Mouse (Mus musculus) midbrain, embryonic 16.5 days (tissue): ENCODE data around the gene Gm17535. TPM values are rescaled to one million over a fixed set of nuclear protein-coding genes. Genes with fewer than 3 reads are reported as not detected.
"Not testable (repeated sequence)": the region's sequence is repeated elsewhere in the genome, so short reads cannot be mapped to it uniquely, and the experiment has no call there.

Experiments
- ATAC-seq: fragments of 200-750 bp; cut with Nextera tagmentation; 2 replicates; pipeline ENCODE4 v1.8.0; 2017; ENCODE audit warnings: moderate TSS enrichment
- H3K27ac ChIP-seq: fragments of 300-500 bp; sonication (generic); 2 replicates; pipeline ENCODE4 v1.5.1; 2014; ENCODE audit warnings: mild to moderate bottlenecking, low read length, mixed read lengths
- H3K27me3 ChIP-seq: fragments of 300-500 bp; sonication (generic); 2 replicates; pipeline ENCODE4 v1.6.1; 2014; ENCODE audit warnings: low read depth, low read length, mixed read lengths; ENCODE audit not compliant: control insufficient read depth, insufficient read depth
- H3K36me3 ChIP-seq: fragments of 300-500 bp; sonication (generic); 2 replicates; pipeline ENCODE4 v1.6.1; 2014; ENCODE audit warnings: mild to moderate bottlenecking, low read length, moderate library complexity, mixed read lengths; ENCODE audit not compliant: control insufficient read depth, insufficient read depth
- H3K4me1 ChIP-seq: fragments of 300-500 bp; sonication (generic); 2 replicates; pipeline ENCODE4 v1.6.1; 2014; ENCODE audit warnings: mild to moderate bottlenecking, low read length, mixed read lengths; ENCODE audit not compliant: control insufficient read depth, insufficient read depth
- H3K4me2 ChIP-seq: fragments of 300-500 bp; sonication (generic); 2 replicates; pipeline ENCODE4 v1.6.1; 2014; ENCODE audit warnings: mild to moderate bottlenecking, low read length, mixed read lengths
- H3K4me3 ChIP-seq: fragments of 300-500 bp; sonication (generic); 2 replicates; pipeline ENCODE4 v1.5.1; 2014; ENCODE audit warnings: low read depth, mild to moderate bottlenecking, low read length, moderate library complexity, mixed read lengths
- H3K9ac ChIP-seq: fragments of 300-500 bp; sonication (generic); 2 replicates; pipeline ENCODE4 v1.6.1; 2014; ENCODE audit warnings: low read depth, low read length, mixed read lengths
- H3K9me3 ChIP-seq: fragments of 300-500 bp; sonication (generic); replicated peaks from 2 replicates; pipeline ENCODE4 v1.6.1; 2014; ENCODE audit warnings: mild to moderate bottlenecking, low read length, mixed read lengths; ENCODE audit not compliant: control insufficient read depth, poor library complexity, severe bottlenecking
- WGBS: fragments of 180-500 bp; shearing (Covaris S2); extraction: QIAGEN DNeasy Blood & Tissue Kit; methylation state at CpG from one replicate; pipeline ENCODE4 v1.1.7; 2014; 5-methylcytosine and 5-hydroxymethylcytosine counted together
- microRNA-seq: library from miRNA; unstranded; fragments of <30 nt; microRNA quantifications from one replicate; pipeline ENCODE4, GENCODE M21; 2017
- polyA plus RNA-seq: library from polyadenylated mRNA; unstranded; fragments of >200 nt; fragmentation: Nextera tagmentation; extraction: Ambion mirVana; gene quantifications from 2 replicates; pipeline ENCODE4 v1.2.1, GENCODE M21; 2015

Gm17535 gene
- polyA plus RNA-seq, 1 experiment from 2014 or later: not detected

DNA sequence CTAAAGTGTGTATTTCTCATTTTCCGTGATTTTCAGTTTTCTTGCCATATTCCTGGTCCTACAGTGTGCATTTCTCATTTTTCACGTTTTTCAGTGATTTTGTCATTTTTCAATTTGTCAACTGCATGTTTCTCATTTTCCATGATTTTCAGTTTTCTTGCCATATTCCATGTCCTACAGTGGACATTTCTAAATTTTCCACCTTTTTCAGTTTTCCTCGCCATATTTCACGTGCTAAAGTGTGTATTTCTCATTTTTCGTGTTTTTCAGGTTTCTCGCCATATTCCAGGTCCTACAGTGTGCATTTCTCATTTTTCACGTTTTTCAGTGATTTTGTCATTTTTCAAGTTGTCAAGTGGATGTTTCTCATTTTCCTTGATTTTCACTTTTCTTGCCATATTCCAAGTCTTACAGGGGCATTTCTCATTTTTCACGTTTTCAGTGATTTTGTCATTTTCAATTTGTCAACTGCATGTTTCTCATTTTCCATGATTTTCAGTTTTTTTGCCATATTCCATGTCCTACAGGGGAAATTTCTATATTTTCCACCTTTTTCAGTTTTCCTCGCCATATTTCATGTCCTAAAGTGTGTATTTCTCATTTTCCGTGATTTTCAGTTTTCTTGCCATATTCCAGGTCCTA is 3.6 kb upstream of the Gm17535 start:
- not testable (repeated sequence) for H3K4me3 ChIP-seq, H3K9me3 ChIP-seq, H3K36me3 ChIP-seq, H3K4me1 ChIP-seq, H3K27ac ChIP-seq, ATAC-seq, H3K4me2 ChIP-seq, H3K27me3 ChIP-seq, H3K9ac ChIP-seq
- 71% methylated on average over 2 of the region's 10 CpGs for WGBS

DNA sequence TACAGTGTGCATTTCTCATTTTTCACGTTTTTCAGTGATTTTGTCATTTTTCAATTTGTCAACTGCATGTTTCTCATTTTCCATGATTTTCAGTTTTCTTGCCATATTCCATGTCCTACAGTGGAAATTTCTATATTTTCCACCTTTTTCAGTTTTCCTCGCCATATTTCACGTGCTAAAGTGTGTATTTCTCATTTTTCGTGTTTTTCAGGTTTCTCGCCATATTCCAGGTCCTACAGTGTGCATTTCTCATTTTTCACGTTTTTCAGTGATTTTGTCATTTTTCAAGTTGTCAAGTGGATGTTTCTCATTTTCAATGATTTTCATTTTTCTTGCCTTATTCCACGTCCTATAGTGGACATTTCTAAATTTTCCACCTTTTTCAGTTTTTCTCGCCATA is 2.2 kb downstream of the Gm17535 start, which contains the start of gene Gm10715:
Gm10715 (plus strand) TSS at position 301 of the 400 bp plus-strand sequence.
- H3K4me1 ChIP-seq, H3K36me3 ChIP-seq, H3K9ac ChIP-seq, H3K4me3 ChIP-seq, H3K9me3 ChIP-seq, ATAC-seq, H3K4me2 ChIP-seq, H3K27me3 ChIP-seq, H3K27ac ChIP-seq: not testable (repeated sequence)
- 78% methylated on average over 6 of the region's 8 CpGs for WGBS

DNA sequence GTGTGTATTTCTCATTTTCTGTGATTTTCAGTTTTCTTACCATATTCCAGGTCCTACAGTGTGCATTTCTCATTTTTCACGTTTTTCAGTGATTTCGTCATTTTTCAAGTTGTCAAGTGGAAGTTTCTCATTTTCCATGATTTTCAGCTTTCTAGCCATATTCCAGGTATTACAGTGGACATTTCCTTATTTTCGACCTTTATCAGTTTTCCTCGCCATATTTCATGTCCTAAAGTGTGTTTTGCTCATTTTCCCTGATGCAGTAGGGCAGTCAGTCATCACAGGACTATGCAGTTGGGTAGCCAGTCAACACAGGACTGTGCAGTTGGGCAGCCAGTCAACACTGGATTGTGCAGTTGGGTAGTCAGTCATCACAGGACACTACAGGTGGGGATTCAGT is 3.8 kb downstream of the Gm17535 start:
- not testable (repeated sequence) for H3K4me2 ChIP-seq, ATAC-seq, H3K27ac ChIP-seq, H3K9me3 ChIP-seq, H3K4me3 ChIP-seq, H3K4me1 ChIP-seq, H3K36me3 ChIP-seq, H3K27me3 ChIP-seq, H3K9ac ChIP-seq
- 55% methylated on average over 4 of the region's 4 CpGs for WGBS

Small RNA genes lying within 50 kb of the gene (microRNA-seq; reads per million reads assigned to microRNA genes)
- gene Mir101c: not detected

Other genes with a start within 250 kb of the Gm17535 start
- gene Gm10722, start 33.7 kb upstream of the Gm17535 start, polyA plus RNA-seq: not detected in 2 replicates
- gene Gm11168, start 31.3 kb upstream of the Gm17535 start, polyA plus RNA-seq: 0.47 TPM in 1 of 2 replicates, not detected in the other
- gene Gm10721, start 21.5 kb upstream of the Gm17535 start, polyA plus RNA-seq: not detected in 2 replicates
- not detected in 2 replicates for gene Gm10720, start 18.9 kb upstream of the Gm17535 start, polyA plus RNA-seq
- gene Gm10719, start 17.2 kb upstream of the Gm17535 start, polyA plus RNA-seq: not detected in 2 replicates
- gene Gm10718, start 11.1 kb upstream of the Gm17535 start, polyA plus RNA-seq: not detected in 2 replicates
- 0.45 and 0.55 TPM in 2 replicates for gene Gm10717, start 9.2 kb upstream of the Gm17535 start, polyA plus RNA-seq
- gene Gm10715, start 2.3 kb downstream of the Gm17535 start, polyA plus RNA-seq: not detected in 2 replicates